Mouse (Mus musculus) heart, postnatal 0 days (tissue): ENCODE measurements around the gene Sprr2a2.
"Not testable (repeated sequence)": the region's sequence is repeated elsewhere in the genome, so short reads cannot be mapped to it uniquely, and the experiment has no call there.

Source experiments
- CTCF ChIP-seq: IDR thresholded peaks from 2 replicates; pipeline ENCODE4 v1.5.1; 2016; ENCODE audit warnings: antibody characterized with exemption, control low read depth, low read depth
- EP300 ChIP-seq: IDR thresholded peaks from 2 replicates; pipeline ENCODE4 v1.6.1; 2016; ENCODE audit warnings: antibody characterized with exemption, low read depth

- not testable (repeated sequence) for TF ChIP-seq CTCF, EP300
Observed at GRCm38 (mm10) chr3:92248494-92248893, 32.8 kb downstream of the Sprr2a2 start.
